Mouse (Mus musculus) cerebellum, adult 2 months (tissue): Measurements from ENCODE around the gene Adora1.

Experiments used
- CTCF ChIP-seq: fragments of 200-500 bp; IDR thresholded peaks from 2 replicates; pipeline ENCODE4 v1.5.1; 2011; ENCODE audit warnings: low read depth, mild to moderate bottlenecking, control low read depth, low read length, moderate library complexity, borderline replicate concordance; ENCODE audit not compliant: insufficient read depth
- POLR2A ChIP-seq: fragments of 200-500 bp; IDR thresholded peaks from 2 replicates; pipeline ENCODE4 v1.6.1; 2011; ENCODE audit warnings: low read length, control low read depth, borderline replicate concordance; ENCODE audit not compliant: insufficient read depth

- no peak for TF ChIP-seq POLR2A
- no peak for TF ChIP-seq CTCF
Measured at GRCm38 (mm10) chr1:134211043-134211442, 24.2 kb downstream of the Adora1 start.
